Comparison of ENCODE assay signal across 7 mouse cellular contexts in genomic region chr10:126956692-126957358, GRCm38 (mm10). TPM values are rescaled to one million over a fixed set of nuclear protein-coding genes. Genes with fewer than 3 reads are reported as not detected.
DNase-seq lines count a peak whose midpoint lies in the region; ATAC-seq and TF ChIP-seq lines count a peak whose summit lies in the region.

No protein-coding gene starts in this region.

- DNase-seq in left cerebral cortex, adult 11 months (ENCODE audit: low spot score), result peak; percentile 72
- no peak for DNase-seq in left cerebral cortex, adult 8-10 months (ENCODE audit: low spot score in 2 of 2)
- DNase-seq in hindbrain, embryonic 14.5 days (ENCODE audit: low spot score), result peak; percentile 68
- DNase-seq in kidney, adult 2 months, result no peak
- no peak for DNase-seq in urinary bladder, postnatal 4 days (ENCODE audit: low spot score in 2 of 2)

- TF ChIP-seq CTCF in kidney, adult 2 months (conservative IDR thresholded peaks at IDR 0.05; ENCODE audit: insufficient read depth, insufficient read length, low read depth, low read length), result no peak

- ATAC-seq in embryonic facial prominence, embryonic 12.5 days (ENCODE audit: insufficient number of reproducible peaks, insufficient read depth, low FRiP score, low TSS enrichment), result no peak
- ATAC-seq in hindbrain, embryonic 14.5 days (ENCODE audit: low FRiP score), result peak; percentile 19; the same call in 1 of the 2 replicates
- ATAC-seq in neural tube, embryonic 15.5 days (ENCODE audit: low FRiP score), result peak; percentile 33; the same call in 1 of the 2 replicates

- 9% methylated on average over 15 of the region's 15 CpGs for WGBS in embryonic facial prominence, embryonic 12.5 days
- 4% methylated on average over 15 of the region's 15 CpGs for WGBS in hindbrain, embryonic 14.5 days
- WGBS in neural tube, embryonic 15.5 days, result 7% methylated on average over 15 of the region's 15 CpGs
- WGBS in kidney, adult 2 months, result 61% methylated on average over 15 of the region's 15 CpGs

- TF ChIP-seq POLR2A in kidney, adult 2 months (IDR thresholded peaks at IDR 0.05; ENCODE audit: low read depth, low read length), result no peak

- H3K27ac ChIP-seq in embryonic facial prominence, embryonic 12.5 days, result peak overlapping the region; percentile 75
- peak overlapping the region; percentile 66 for H3K27ac ChIP-seq in hindbrain, embryonic 14.5 days
- H3K27ac ChIP-seq in neural tube, embryonic 15.5 days (replicated peaks), result peak overlapping the region; percentile 82
- H3K27ac ChIP-seq in kidney, adult 2 months (ENCODE audit: insufficient read depth, low read depth, low read length), result no peak overlapping the region

- H3K36me3 ChIP-seq in embryonic facial prominence, embryonic 12.5 days, result no peaks in the 10 kb centered on the region
- no peaks in the 10 kb centered on the region for H3K36me3 ChIP-seq in hindbrain, embryonic 14.5 days (replicated peaks; ENCODE audit: control insufficient read depth, insufficient read depth)
- no peaks in the 10 kb centered on the region for H3K36me3 ChIP-seq in neural tube, embryonic 15.5 days
- no peaks in the 10 kb centered on the region for H3K36me3 ChIP-seq in kidney, adult 2 months (ENCODE audit: control insufficient read depth, insufficient read depth, low read length)

- H3K9ac ChIP-seq in embryonic facial prominence, embryonic 12.5 days, result peak overlapping the region; percentile 27; the same call in 1 of the 2 replicates
- H3K9ac ChIP-seq in hindbrain, embryonic 14.5 days, result peak overlapping the region; percentile 49
- peak overlapping the region; percentile 34 for H3K9ac ChIP-seq in neural tube, embryonic 15.5 days (replicated peaks)

- H3K4me3 ChIP-seq in embryonic facial prominence, embryonic 12.5 days, result peak overlapping the region; percentile 6; the same call in 1 of the 2 replicates
- H3K4me3 ChIP-seq in hindbrain, embryonic 14.5 days (replicated peaks; ENCODE audit: low read length), result 0 out of 2 replicates have a peak overlapping the region, but pooled peaks have one; percentile 1
- 0 out of 2 replicates have a peak overlapping the region, but pooled peaks have one; percentile 4 for H3K4me3 ChIP-seq in neural tube, embryonic 15.5 days (replicated peaks)
- H3K4me3 ChIP-seq in kidney, adult 2 months (ENCODE audit: insufficient read depth, low read depth, low read length), result no peak overlapping the region

- H3K4me1 ChIP-seq in embryonic facial prominence, embryonic 12.5 days, result peaks cover 21% of the 10 kb centered on the region
- H3K4me1 ChIP-seq in hindbrain, embryonic 14.5 days (replicated peaks; ENCODE audit: control insufficient read depth, insufficient read depth, low read length), result peaks cover 15% of the 10 kb centered on the region
- peaks cover 21% of the 10 kb centered on the region for H3K4me1 ChIP-seq in neural tube, embryonic 15.5 days
- H3K4me1 ChIP-seq in kidney, adult 2 months (ENCODE audit: control insufficient read depth, insufficient read depth, low read length), result peaks cover 9% of the 10 kb centered on the region; the same call in 1 of the 2 replicates

- peak overlapping the region; percentile 40 for H3K4me2 ChIP-seq in embryonic facial prominence, embryonic 12.5 days (replicated peaks)
- H3K4me2 ChIP-seq in hindbrain, embryonic 14.5 days (replicated peaks), result peak overlapping the region; percentile 48
- H3K4me2 ChIP-seq in neural tube, embryonic 15.5 days, result peak overlapping the region; percentile 48

- no peaks in the 10 kb centered on the region for H3K27me3 ChIP-seq in embryonic facial prominence, embryonic 12.5 days
- H3K27me3 ChIP-seq in hindbrain, embryonic 14.5 days (ENCODE audit: control insufficient read depth, insufficient read depth, low read length), result peaks cover 52% of the 10 kb centered on the region
- H3K27me3 ChIP-seq in neural tube, embryonic 15.5 days (replicated peaks), result peaks cover 47% of the 10 kb centered on the region
- no peaks in the 10 kb centered on the region for H3K27me3 ChIP-seq in kidney, adult 2 months (replicated peaks; ENCODE audit: control insufficient read depth, insufficient read depth, low read length)

- no peaks in the 10 kb centered on the region for H3K9me3 ChIP-seq in embryonic facial prominence, embryonic 12.5 days
- no peaks in the 10 kb centered on the region for H3K9me3 ChIP-seq in hindbrain, embryonic 14.5 days (ENCODE audit: control insufficient read depth, low read length)
- no peaks in the 10 kb centered on the region for H3K9me3 ChIP-seq in neural tube, embryonic 15.5 days (replicated peaks)

RNA-seq across cellular contexts. Expression of gene Ctdsp2, which starts 21.7 kb away (rescaled TPM):
- 10 to 100 TPM; 74.8 to 83.4 (median 82.5) TPM for total RNA-seq in left cerebral cortex, adult 8-10 months (2022)
- polyA plus RNA-seq in embryonic facial prominence, embryonic 12.5 days (2016; fragmentation: Nextera tagmentation; extraction: Ambion mirVana), result 85.1 and 91.0 TPM in 2 replicates
- polyA plus RNA-seq in hindbrain, embryonic 14.5 days (2014; fragmentation: Nextera tagmentation; extraction: Ambion mirVana), result 22.9 and 25.0 TPM in 2 replicates
- 15.7 and 25.4 TPM in 2 replicates for polyA plus RNA-seq in neural tube, embryonic 15.5 days (2015; fragmentation: Nextera tagmentation; extraction: Ambion mirVana)
- 118 and 126 TPM in 2 replicates for polyA plus RNA-seq in kidney, adult 2 months (2012; rRNA removed)

RNA-seq across cellular contexts. Expression of gene Avil, which starts 43.7 kb away (rescaled TPM):
- total RNA-seq in left cerebral cortex, adult 8-10 months (2022), result under 1 TPM; 0.13 to 0.21 (median 0.17) TPM
- polyA plus RNA-seq in embryonic facial prominence, embryonic 12.5 days (2016; fragmentation: Nextera tagmentation; extraction: Ambion mirVana), result 3.3 and 3.9 TPM in 2 replicates
- 0.60 and 2.5 TPM in 2 replicates for polyA plus RNA-seq in hindbrain, embryonic 14.5 days (2014; fragmentation: Nextera tagmentation; extraction: Ambion mirVana)
- polyA plus RNA-seq in neural tube, embryonic 15.5 days (2015; fragmentation: Nextera tagmentation; extraction: Ambion mirVana), result 19.2 and 22.4 TPM in 2 replicates
- 0.14 and 0.19 TPM in 2 replicates for polyA plus RNA-seq in kidney, adult 2 months (2012; rRNA removed)

RNA-seq across cellular contexts. Expression of gene Atp23, which starts 55.7 kb away (rescaled TPM):
- total RNA-seq in left cerebral cortex, adult 8-10 months (2022), result 10 to 100 TPM; 10.5 to 13.4 (median 11.8) TPM
- polyA plus RNA-seq in embryonic facial prominence, embryonic 12.5 days (2016; fragmentation: Nextera tagmentation; extraction: Ambion mirVana), result 21.8 and 23.9 TPM in 2 replicates
- 15.9 and 16.5 TPM in 2 replicates for polyA plus RNA-seq in hindbrain, embryonic 14.5 days (2014; fragmentation: Nextera tagmentation; extraction: Ambion mirVana)
- 15.0 and 18.2 TPM in 2 replicates for polyA plus RNA-seq in neural tube, embryonic 15.5 days (2015; fragmentation: Nextera tagmentation; extraction: Ambion mirVana)
- 11.2 and 14.2 TPM in 2 replicates for polyA plus RNA-seq in kidney, adult 2 months (2012; rRNA removed)

Comparison
In these comparisons a context has a peak if more than half of its experiments do, and no peak if none do; other contexts are left out.
1. DNase-seq: peak in left cerebral cortex, adult 11 months (single experiment) and hindbrain, embryonic 14.5 days (single experiment); none in left cerebral cortex, adult 8-10 months (0 of 2), kidney, adult 2 months (single experiment) and urinary bladder, postnatal 4 days (0 of 2).
2. Peak in every context shown above with its lines, with median percentiles within 50 percentile points of each other: H3K4me2 ChIP-seq and H3K9ac ChIP-seq.